In genomic region chr11:70189319-70190134, GRCm38 (mm10) we compare ENCODE assay signal across 17 mouse cellular contexts. TPM values are rescaled to one million over a fixed set of nuclear protein-coding genes. Genes with fewer than 3 reads are reported as not detected.
DNase-seq lines count a peak whose midpoint lies in the region; ATAC-seq and TF ChIP-seq lines count a peak whose summit lies in the region.
"Had no signal": no experiment of that assay in that cellular context is flagged by ENCODE, and none has a peak within 500 bp of the region (broad histone marks: within the 10 kb centered on the region; RNA-seq: fewer than 3 reads in every experiment).

No protein-coding gene starts in this region.

- peak overlapping the region; percentile 63 for H3K4me3 ChIP-seq in testis, adult 2 months (ENCODE audit: control insufficient read depth, low read depth, low read length)
- no peak overlapping the region for H3K4me3 ChIP-seq in stomach, embryonic 16.5 days (replicated peaks; ENCODE audit: low read length)
- H3K4me3 ChIP-seq: forebrain, embryonic 12.5 days; liver, embryonic 13.5 days had no signal

- H3K9ac ChIP-seq in stomach, embryonic 16.5 days (ENCODE audit: low read length), result no peak overlapping the region
- H3K9ac ChIP-seq: forebrain, embryonic 12.5 days; liver, embryonic 13.5 days had no signal

- DNase-seq in CD4-positive, CD25-positive, alpha-beta regulatory T cell, adult 2 months (ENCODE audit: low read depth, low spot score), result peak; percentile 44
- DNase-seq in testis, postnatal 10 days (ENCODE audit: low spot score), result no peak
- peak; percentile 68 for DNase-seq in adrenal gland, postnatal 25 days
- no peak for DNase-seq in layer of hippocampus, adult 11-12 months (ENCODE audit: low spot score)
- DNase-seq: cerebellum, postnatal 10 days; heart, postnatal 36 days; layer of hippocampus, adult 9-11 months; liver, embryonic 13.5 days; right cerebral cortex, postnatal 4 days had no signal

- ATAC-seq in CD4-positive, CD25-positive, alpha-beta regulatory T cell, adult 4 months, result no peak
- no peak for ATAC-seq in stomach, embryonic 16.5 days (ENCODE audit: insufficient read depth, low FRiP score)
- ATAC-seq in megakaryocyte-erythroid progenitor cell, adult 5-6 weeks (replicated peaks; ENCODE audit: low FRiP score, low TSS enrichment, poor library complexity, severe bottlenecking), result no peak
- ATAC-seq: intestine, embryonic 16.5 days had no signal

- H3K27me3 ChIP-seq in testis, adult 2 months (ENCODE audit: control insufficient read depth, insufficient read depth, low read length), result no peaks in the 10 kb centered on the region
- H3K27me3 ChIP-seq in stomach, embryonic 16.5 days (ENCODE audit: control insufficient read depth, insufficient read depth, low read length), result no peaks in the 10 kb centered on the region
- H3K27me3 ChIP-seq: forebrain, embryonic 12.5 days; liver, embryonic 13.5 days had no signal

- no peak for TF ChIP-seq CTCF in testis, adult 2 months (IDR thresholded peaks at IDR 0.05; ENCODE audit: control insufficient read depth, insufficient read depth, insufficient replicate concordance, low read depth, low read length)

- H3K36me3 ChIP-seq in testis, adult 2 months (ENCODE audit: control insufficient read depth, insufficient read depth, low read length), result no peaks in the 10 kb centered on the region
- no peaks in the 10 kb centered on the region for H3K36me3 ChIP-seq in stomach, embryonic 16.5 days (ENCODE audit: control insufficient read depth, insufficient read depth, low read length)
- H3K36me3 ChIP-seq: forebrain, embryonic 12.5 days; liver, embryonic 13.5 days had no signal

- H3K4me2 ChIP-seq in stomach, embryonic 16.5 days (ENCODE audit: low read depth, low read length), result no peak overlapping the region
- H3K4me2 ChIP-seq: forebrain, embryonic 12.5 days; liver, embryonic 13.5 days had no signal

- no peak for TF ChIP-seq POLR2A in testis, adult 2 months (IDR thresholded peaks at IDR 0.05; ENCODE audit: control insufficient read depth, low read depth, low read length)

- no peaks in the 10 kb centered on the region for H3K9me3 ChIP-seq in stomach, embryonic 16.5 days (replicated peaks; ENCODE audit: control insufficient read depth, low read length)
- H3K9me3 ChIP-seq: forebrain, embryonic 12.5 days; liver, embryonic 13.5 days had no signal

- no peak overlapping the region for H3K27ac ChIP-seq in testis, adult 2 months (ENCODE audit: control insufficient read depth, insufficient read depth, low read depth, low read length)
- H3K27ac ChIP-seq in stomach, embryonic 16.5 days (ENCODE audit: low read length), result peak overlapping the region; percentile 83
- H3K27ac ChIP-seq: forebrain, embryonic 12.5 days; liver, embryonic 13.5 days; macrophage had no signal

- peaks cover 5% of the 10 kb centered on the region for H3K4me1 ChIP-seq in testis, adult 2 months (ENCODE audit: control insufficient read depth, insufficient read depth, low read length)
- H3K4me1 ChIP-seq in stomach, embryonic 16.5 days (ENCODE audit: control insufficient read depth, insufficient read depth, low read length), result peaks cover 6% of the 10 kb centered on the region
- H3K4me1 ChIP-seq: forebrain, embryonic 12.5 days; liver, embryonic 13.5 days had no signal

- WGBS in stomach, embryonic 16.5 days, result 76% methylated on average over 28 of the region's 28 CpGs

RNA-seq across cellular contexts. Expression of gene Slc16a11, which starts 23.0 kb away (rescaled TPM):
- polyA plus RNA-seq in CD4-positive, CD25-positive, alpha-beta regulatory T cell, adult 4 months (2017; shearing (Covaris generic)), result not detected
- polyA plus RNA-seq in testis, adult 2 months (2012; rRNA removed), result 2.3 and 3.0 TPM in 2 replicates
- 2.4 TPM in 1 of 2 replicates, not detected in the other for total RNA-seq in adrenal gland, postnatal 25 days (2021)
- 1.5 and 1.9 TPM in 2 replicates for polyA plus RNA-seq in stomach, embryonic 16.5 days (2015; fragmentation: Nextera tagmentation; extraction: Ambion mirVana)
- total RNA-seq in megakaryocyte-erythroid progenitor cell, adult 5-6 weeks (2014; fragmentation: Nextera tagmentation), result not detected in 2 replicates
- not detected in 2 replicates for total RNA-seq in megakaryocyte-erythroid progenitor cell, adult 5-6 weeks (2017)
- polyA plus RNA-seq: macrophage had no signal

RNA-seq across cellular contexts. Expression of gene Slc16a13, which starts 31.3 kb away (rescaled TPM):
- polyA plus RNA-seq in CD4-positive, CD25-positive, alpha-beta regulatory T cell, adult 4 months (2017; shearing (Covaris generic)), result 1 to 10 TPM; 2.7 to 3.9 TPM
- polyA plus RNA-seq in testis, adult 2 months (2012; rRNA removed), result 2.2 and 3.3 TPM in 2 replicates
- 3.7 and 4.9 TPM in 2 replicates for total RNA-seq in adrenal gland, postnatal 25 days (2021)
- 9.4 and 10.5 TPM in 2 replicates for polyA plus RNA-seq in stomach, embryonic 16.5 days (2015; fragmentation: Nextera tagmentation; extraction: Ambion mirVana)
- total RNA-seq in megakaryocyte-erythroid progenitor cell, adult 5-6 weeks (2014; fragmentation: Nextera tagmentation), result 2.4 and 3.1 TPM in 2 replicates
- total RNA-seq in megakaryocyte-erythroid progenitor cell, adult 5-6 weeks (2017), result 0.19 and 4.7 TPM in 2 replicates

RNA-seq across cellular contexts. Expression of gene Clec10a, which starts 33.5 kb away (rescaled TPM):
- not detected for polyA plus RNA-seq in CD4-positive, CD25-positive, alpha-beta regulatory T cell, adult 4 months (2017; shearing (Covaris generic))
- 1.7 and 2.0 TPM in 2 replicates for polyA plus RNA-seq in testis, adult 2 months (2012; rRNA removed)
- 0.81 and 2.0 TPM in 2 replicates for total RNA-seq in adrenal gland, postnatal 25 days (2021)
- 1.1 and 1.3 TPM in 2 replicates for polyA plus RNA-seq in stomach, embryonic 16.5 days (2015; fragmentation: Nextera tagmentation; extraction: Ambion mirVana)
- not detected in 2 replicates for total RNA-seq in megakaryocyte-erythroid progenitor cell, adult 5-6 weeks (2014; fragmentation: Nextera tagmentation)
- total RNA-seq in megakaryocyte-erythroid progenitor cell, adult 5-6 weeks (2017), result 0.75 TPM in 1 of 2 replicates, not detected in the other

RNA-seq across cellular contexts. Expression of gene Bcl6b, which starts 40.1 kb away (rescaled TPM):
- under 1 TPM; 0.31 to 0.56 TPM for polyA plus RNA-seq in CD4-positive, CD25-positive, alpha-beta regulatory T cell, adult 4 months (2017; shearing (Covaris generic))
- 1.9 and 2.3 TPM in 2 replicates for polyA plus RNA-seq in testis, adult 2 months (2012; rRNA removed)
- total RNA-seq in adrenal gland, postnatal 25 days (2021), result 12.2 and 20.5 TPM in 2 replicates
- polyA plus RNA-seq in stomach, embryonic 16.5 days (2015; fragmentation: Nextera tagmentation; extraction: Ambion mirVana), result 12.1 and 13.9 TPM in 2 replicates
- total RNA-seq in megakaryocyte-erythroid progenitor cell, adult 5-6 weeks (2014; fragmentation: Nextera tagmentation), result 0.28 and 0.62 TPM in 2 replicates
- total RNA-seq in megakaryocyte-erythroid progenitor cell, adult 5-6 weeks (2017), result not detected in 2 replicates
- total RNA-seq: MEL had no signal
- polyA plus RNA-seq: macrophage had no signal

RNA-seq across cellular contexts. Expression of gene 0610010K14Rik, which starts 48.2 kb away (rescaled TPM):
- polyA plus RNA-seq in CD4-positive, CD25-positive, alpha-beta regulatory T cell, adult 4 months (2017; shearing (Covaris generic)), result 100 to 1,000 TPM; 123 to 141 TPM
- 26.6 and 27.7 TPM in 2 replicates for polyA plus RNA-seq in testis, adult 2 months (2012; rRNA removed)
- 45.8 and 59.1 TPM in 2 replicates for total RNA-seq in adrenal gland, postnatal 25 days (2021)
- polyA plus RNA-seq in stomach, embryonic 16.5 days (2015; fragmentation: Nextera tagmentation; extraction: Ambion mirVana), result 119 and 132 TPM in 2 replicates
- total RNA-seq in megakaryocyte-erythroid progenitor cell, adult 5-6 weeks (2014; fragmentation: Nextera tagmentation), result 71.3 and 71.6 TPM in 2 replicates
- total RNA-seq in megakaryocyte-erythroid progenitor cell, adult 5-6 weeks (2017), result 17.9 and 45.7 TPM in 2 replicates

Comparison
In these comparisons a context has a peak if more than half of its experiments do, and no peak if none do; other contexts are left out.
1. DNase-seq: peak in CD4-positive, CD25-positive, alpha-beta regulatory T cell, adult 2 months (single experiment) and adrenal gland, postnatal 25 days (single experiment); none in testis, postnatal 10 days (single experiment) and layer of hippocampus, adult 11-12 months (single experiment).